Mouse (Mus musculus) heart, embryonic 16.5 days (tissue): ENCODE results near the gene Pigu. TPM values are rescaled to one million over a fixed set of nuclear protein-coding genes. Genes with fewer than 3 reads are reported as not detected.
A peak's percentile ranks its signal among the peaks of the same experiment; 100 is the strongest.

Source experiments
- ATAC-seq: fragments of 200-750 bp; cut with Nextera tagmentation; replicated peaks from 2 replicates; pipeline ENCODE4 v1.8.0; 2017; ENCODE audit warnings: moderate number of reproducible peaks; ENCODE audit not compliant: insufficient read depth, low FRiP score; ENCODE audit errors: extremely low read depth
- H3K27ac ChIP-seq: fragments of 300-500 bp; sonication (generic); 2 replicates; pipeline ENCODE4 v1.5.1; 2014; ENCODE audit warnings: mild to moderate bottlenecking, low read length, control low read depth, moderate library complexity
- H3K27me3 ChIP-seq: fragments of 300-500 bp; sonication (generic); 2 replicates; pipeline ENCODE4 v1.6.1; 2014; ENCODE audit warnings: low read length, mixed read lengths; ENCODE audit not compliant: control insufficient read depth, insufficient read depth
- H3K36me3 ChIP-seq: fragments of 300-500 bp; sonication (generic); 2 replicates; pipeline ENCODE4 v1.6.1; 2014; ENCODE audit not compliant: control insufficient read depth, insufficient read depth
- H3K4me1 ChIP-seq: fragments of 300-500 bp; sonication (generic); 2 replicates; pipeline ENCODE4 v1.6.1; 2014; ENCODE audit warnings: low read length, mixed read lengths; ENCODE audit not compliant: control insufficient read depth, insufficient read depth
- H3K4me2 ChIP-seq: fragments of 300-500 bp; sonication (generic); 2 replicates; pipeline ENCODE4 v1.6.1; 2014; ENCODE audit warnings: low read depth, mild to moderate bottlenecking, control low read depth, low read length
- H3K4me3 ChIP-seq: fragments of 300-500 bp; sonication (generic); 2 replicates; pipeline ENCODE4 v1.5.1; 2014; ENCODE audit warnings: mild to moderate bottlenecking, control low read depth, low read length
- H3K9ac ChIP-seq: fragments of 300-500 bp; sonication (generic); 2 replicates; pipeline ENCODE4 v1.6.1; 2014; ENCODE audit warnings: low read length, control low read depth
- H3K9me3 ChIP-seq: fragments of 300-500 bp; sonication (generic); replicated peaks from 2 replicates; pipeline ENCODE4 v1.6.1; 2016; ENCODE audit warnings: low read length; ENCODE audit not compliant: control insufficient read depth
- WGBS: fragments of 180-500 bp; shearing (Covaris S2); extraction: QIAGEN DNeasy Blood & Tissue Kit; methylation state at CpG from one replicate; pipeline ENCODE4 v1.1.7; 2014; 5-methylcytosine and 5-hydroxymethylcytosine counted together
- polyA plus RNA-seq: library from polyadenylated mRNA; unstranded; fragments of >200 nt; fragmentation: Nextera tagmentation; extraction: Ambion mirVana; gene quantifications from 2 replicates; pipeline ENCODE4 v1.2.1, GENCODE M21; 2015

Gene Pigu
- polyA plus RNA-seq, 1 experiment from 2014 or later, result 59.2 TPM

DNA sequence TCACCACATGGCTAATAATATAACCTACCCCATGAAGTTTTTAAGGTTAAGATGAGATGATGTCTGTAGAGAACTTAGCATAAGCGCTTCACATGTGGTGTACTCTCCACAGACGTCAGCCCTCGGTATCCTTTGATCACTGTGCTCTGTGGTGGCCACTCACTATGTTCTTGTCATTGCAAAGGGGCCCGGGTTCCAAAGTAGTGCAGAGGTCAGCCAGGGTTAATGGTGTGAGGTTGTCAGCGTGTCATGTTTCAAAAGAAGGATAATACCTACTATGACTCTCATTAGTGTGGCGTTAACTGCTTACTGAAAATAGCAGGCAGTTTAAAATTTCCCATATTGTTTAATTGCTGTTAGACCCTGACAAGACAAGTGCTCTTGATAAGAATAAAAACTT is 43.6 kb downstream of the Pigu start:
- no peak for ATAC-seq
- peaks cover 10% of the 10 kb centered on the region for H3K36me3 ChIP-seq
- H3K4me1 ChIP-seq, result peaks cover 10% of the 10 kb centered on the region
- no peak overlapping the region for H3K9ac ChIP-seq
- no peak overlapping the region for H3K4me3 ChIP-seq
- no peak overlapping the region for H3K4me2 ChIP-seq
- WGBS, result 53% methylated on average over 6 of the region's 6 CpGs
- H3K9me3 ChIP-seq, result no peaks in the 10 kb centered on the region
- H3K27me3 ChIP-seq, result no peaks in the 10 kb centered on the region
- H3K27ac ChIP-seq, result no peak overlapping the region

DNA sequence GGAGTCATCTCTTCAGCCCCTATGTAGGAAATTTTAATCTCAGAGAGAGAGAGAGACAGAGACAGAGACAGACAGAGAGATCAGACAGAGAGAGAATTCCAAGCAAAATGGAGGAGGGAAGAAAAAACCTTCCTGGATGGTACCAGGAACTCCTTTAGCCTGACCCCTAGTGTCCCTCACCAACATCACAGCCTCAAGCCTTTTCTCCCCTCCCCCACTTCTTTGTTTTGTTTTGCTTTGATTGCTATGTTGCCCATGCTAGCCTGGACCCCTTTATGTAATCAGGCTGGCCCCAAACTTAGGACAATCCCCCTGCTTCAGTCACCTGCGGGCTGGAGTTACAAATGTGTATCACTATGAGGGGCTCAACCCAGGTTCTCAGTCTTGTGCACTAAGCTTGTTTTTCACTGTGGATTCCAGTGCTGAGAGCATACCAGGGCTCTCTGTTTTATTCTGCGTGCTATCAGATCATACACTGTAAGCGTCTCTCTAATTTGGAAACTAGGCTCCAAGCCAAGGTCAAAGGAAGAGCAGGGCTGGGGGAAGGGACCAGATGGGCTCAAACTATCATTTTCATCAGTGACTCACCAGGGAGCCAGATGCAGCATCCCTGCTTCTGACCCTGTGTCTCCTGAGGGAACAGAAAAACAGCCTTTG is 48.2 kb downstream of the Pigu start:
- H3K9ac ChIP-seq, result no peak overlapping the region
- peaks cover 19% of the 10 kb centered on the region for H3K36me3 ChIP-seq
- peaks cover 10% of the 10 kb centered on the region for H3K4me1 ChIP-seq
- peak overlapping the region; percentile 6; the same call in 1 of the 2 replicates for H3K4me2 ChIP-seq
- 23% methylated on average over 3 of the region's 3 CpGs for WGBS
- no peaks in the 10 kb centered on the region for H3K27me3 ChIP-seq
- peak; percentile 70 for ATAC-seq
- no peak overlapping the region for H3K4me3 ChIP-seq
- peak overlapping the region; percentile 81 for H3K27ac ChIP-seq
- H3K9me3 ChIP-seq, result no peaks in the 10 kb centered on the region

DNA sequence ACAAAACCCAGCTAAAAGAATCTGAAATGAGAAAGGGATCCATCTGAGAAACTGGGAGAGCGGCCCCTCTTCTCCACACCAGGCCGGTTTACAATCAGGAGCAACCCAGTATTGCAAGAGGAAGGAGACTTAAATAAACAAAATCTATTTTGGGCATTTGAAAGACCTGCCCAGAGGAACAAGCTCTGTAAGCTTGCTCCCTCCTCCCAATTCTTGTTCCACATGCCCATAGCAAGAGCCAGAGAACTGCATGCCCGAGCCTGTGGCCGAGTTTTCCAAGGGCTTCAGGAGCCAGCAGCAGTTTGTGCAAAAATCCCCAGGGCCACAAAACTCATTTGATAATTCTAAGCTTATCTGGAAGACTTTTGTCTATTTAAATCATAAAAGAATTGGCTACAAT is 57.7 kb downstream of the Pigu start:
- peak overlapping the region; percentile 27; the same call in 1 of the 2 replicates for H3K4me2 ChIP-seq
- peaks cover 7% of the 10 kb centered on the region for H3K4me1 ChIP-seq
- H3K27ac ChIP-seq, result peak overlapping the region; percentile 86
- no peaks in the 10 kb centered on the region for H3K27me3 ChIP-seq
- ATAC-seq, result peak; percentile 73
- 43% methylated on average over 4 of the region's 4 CpGs for WGBS
- peaks cover 25% of the 10 kb centered on the region for H3K36me3 ChIP-seq
- H3K9me3 ChIP-seq, result no peaks in the 10 kb centered on the region
- no peak overlapping the region for H3K9ac ChIP-seq
- H3K4me3 ChIP-seq, result no peak overlapping the region

DNA sequence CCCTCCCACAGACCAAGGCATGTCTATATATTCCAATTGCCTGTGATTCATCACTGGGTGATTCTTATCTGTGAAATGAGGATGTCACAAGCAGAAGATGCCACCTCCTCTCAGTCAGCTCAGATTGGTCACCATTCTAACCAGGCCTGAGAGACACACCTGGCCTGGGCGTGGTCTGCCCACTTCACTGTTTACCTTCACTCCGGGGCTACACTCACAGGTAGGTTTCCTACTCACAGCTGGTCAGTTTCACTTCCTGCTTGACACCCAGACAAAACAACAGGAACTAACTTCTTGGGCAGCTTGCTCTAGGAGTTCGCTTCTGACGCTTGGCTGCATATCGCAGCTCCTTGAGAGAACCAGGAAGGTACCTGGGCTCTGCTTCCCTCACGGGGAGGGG is 61.8 kb downstream of the Pigu start:
- Histone ChIP-seq H3K4me1 (peaks cover 14% of the 10 kb centered on the region), H3K36me3 (peaks cover 42% of the 10 kb centered on the region), H3K9me3 (no peaks in the 10 kb centered on the region), H3K27ac (no peak overlapping the region), H3K4me3 (no peak overlapping the region), H3K9ac (no peak overlapping the region), H3K4me2 (no peak overlapping the region), H3K27me3 (no peaks in the 10 kb centered on the region)
- ATAC-seq, result no peak
- 91% methylated on average over 6 of the region's 6 CpGs for WGBS

DNA sequence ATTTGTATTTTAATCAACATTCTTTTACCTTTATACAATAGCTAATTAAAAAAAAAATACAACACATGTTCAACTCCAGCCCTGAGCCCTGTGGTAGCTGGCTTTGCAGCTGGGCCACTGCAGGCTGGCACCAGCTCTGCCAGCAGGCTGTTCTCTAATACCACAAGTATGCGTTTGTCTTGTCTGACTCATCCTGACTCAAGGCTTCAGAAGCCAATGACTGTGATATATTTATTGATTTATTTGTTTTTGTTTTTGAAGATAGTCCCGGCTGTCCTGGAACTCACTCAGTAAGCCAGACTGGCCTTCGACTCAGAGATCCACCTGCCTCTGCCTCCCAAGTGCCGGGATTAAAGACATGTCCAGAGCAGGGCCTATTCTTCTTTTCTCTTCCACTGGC is 63.3 kb downstream of the Pigu start:
- H3K4me1 ChIP-seq, result peaks cover 7% of the 10 kb centered on the region
- no peak overlapping the region for H3K9ac ChIP-seq
- no peaks in the 10 kb centered on the region for H3K9me3 ChIP-seq
- WGBS, result 89% methylated on average over 4 of the region's 4 CpGs
- H3K4me3 ChIP-seq, result no peak overlapping the region
- H3K36me3 ChIP-seq, result peaks cover 45% of the 10 kb centered on the region
- H3K4me2 ChIP-seq, result no peak overlapping the region
- H3K27ac ChIP-seq, result no peak overlapping the region; the same call in 1 of the 2 replicates
- no peaks in the 10 kb centered on the region for H3K27me3 ChIP-seq
- no peak for ATAC-seq

DNA sequence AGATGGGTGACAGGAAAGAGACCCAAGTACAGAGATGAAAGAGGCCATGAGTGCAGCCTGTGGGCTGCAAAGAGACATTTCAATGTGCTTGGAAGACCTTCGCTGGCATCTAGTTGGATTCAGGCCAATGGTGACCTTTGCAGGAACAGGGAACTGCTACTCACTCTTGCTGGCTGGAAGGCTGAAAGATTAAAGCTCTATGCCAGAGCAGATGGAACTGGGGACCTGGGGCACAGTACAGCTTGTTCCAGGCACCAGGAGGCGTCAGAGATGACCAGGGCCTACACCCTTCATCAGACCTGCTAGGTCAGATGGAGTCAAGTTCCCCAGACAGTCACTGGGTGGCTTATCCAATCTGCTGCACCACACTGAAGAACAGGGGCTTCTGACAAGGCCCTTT is 63.8 kb downstream of the Pigu start:
- no peaks in the 10 kb centered on the region for H3K9me3 ChIP-seq
- ATAC-seq, result peak; percentile 69
- WGBS, result 54% methylated on average over 2 of the region's 2 CpGs
- H3K4me1 ChIP-seq, result peaks cover 7% of the 10 kb centered on the region
- no peak overlapping the region for H3K4me3 ChIP-seq
- no peak overlapping the region for H3K4me2 ChIP-seq
- H3K27ac ChIP-seq, result peak overlapping the region; percentile 59
- H3K36me3 ChIP-seq, result peaks cover 39% of the 10 kb centered on the region
- no peak overlapping the region for H3K9ac ChIP-seq
- H3K27me3 ChIP-seq, result no peaks in the 10 kb centered on the region

DNA sequence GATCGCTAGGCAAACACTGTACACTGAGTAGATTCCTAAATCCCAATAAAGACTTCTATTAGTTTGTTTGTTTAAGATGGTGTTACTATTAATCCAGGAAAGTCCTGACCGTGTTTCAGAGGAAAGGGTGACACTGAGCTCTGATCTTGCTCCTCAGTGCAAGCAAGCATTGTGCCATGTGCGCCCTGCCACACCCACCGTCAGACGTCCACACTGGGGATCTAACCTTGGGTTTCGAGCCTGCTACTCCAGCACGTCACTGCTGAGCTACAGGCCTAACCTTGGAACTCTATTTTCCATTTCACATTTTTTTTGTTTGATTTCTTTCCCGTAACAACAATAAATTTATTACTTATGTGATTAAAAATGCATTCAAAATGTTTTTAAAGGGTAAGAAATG is 67.2 kb downstream of the Pigu start:
- no peaks in the 10 kb centered on the region for H3K27me3 ChIP-seq
- H3K4me2 ChIP-seq, result no peak overlapping the region
- peaks cover 18% of the 10 kb centered on the region for H3K4me1 ChIP-seq
- H3K9ac ChIP-seq, result no peak overlapping the region
- no peaks in the 10 kb centered on the region for H3K9me3 ChIP-seq
- no peak for ATAC-seq
- peaks cover 21% of the 10 kb centered on the region for H3K36me3 ChIP-seq
- no peak overlapping the region for H3K4me3 ChIP-seq
- WGBS, result 89% methylated on average over 8 of the region's 8 CpGs
- H3K27ac ChIP-seq, result no peak overlapping the region

DNA sequence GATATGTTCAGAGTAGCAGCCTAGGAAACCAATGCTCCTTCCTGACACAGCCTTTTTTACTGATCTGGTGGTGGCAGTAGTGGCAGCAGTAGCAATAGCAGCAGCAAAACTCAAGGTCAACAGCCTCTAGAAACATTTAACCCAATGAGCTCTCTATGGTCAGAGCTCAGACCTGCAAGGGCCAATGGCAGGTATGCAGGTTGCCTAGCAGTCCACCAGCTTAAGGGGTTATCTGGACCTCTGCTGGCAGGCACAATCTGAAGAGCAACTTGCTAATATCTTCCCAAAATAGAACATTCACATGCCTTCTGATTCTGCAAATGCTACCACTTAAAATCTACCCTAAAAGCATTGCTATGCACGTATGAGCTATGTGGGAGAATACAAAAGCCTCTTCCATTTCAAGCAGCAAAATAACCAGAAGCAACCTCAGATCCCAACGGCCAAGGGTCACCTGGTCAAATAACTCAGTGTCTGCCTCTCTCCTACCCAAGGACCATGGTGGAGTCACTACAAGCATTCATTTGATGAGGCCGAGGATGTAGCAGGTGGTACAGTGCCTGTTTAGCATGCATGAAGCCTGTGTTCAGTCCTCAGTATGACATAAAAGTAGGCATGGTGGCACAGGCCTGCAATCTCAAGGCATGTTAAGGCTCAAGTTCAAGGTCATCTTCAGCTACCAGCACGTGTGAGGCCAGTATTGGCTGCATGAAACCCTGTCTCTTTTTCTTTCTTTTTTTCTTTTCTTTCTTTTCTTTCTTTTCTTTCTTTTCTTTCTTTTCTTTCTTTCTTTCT is 69.6 kb downstream of the Pigu start:
- WGBS, result 50% methylated on average over 4 of the region's 4 CpGs
- peak; percentile 87 for ATAC-seq
- Histone ChIP-seq H3K36me3 (peaks cover 19% of the 10 kb centered on the region), H3K4me3 (no peak overlapping the region), H3K27ac (peak overlapping the region; percentile 99), H3K4me2 (peak overlapping the region; percentile 36; the same call in 1 of the 2 replicates), H3K27me3 (no peaks in the 10 kb centered on the region), H3K9me3 (no peaks in the 10 kb centered on the region), H3K9ac (peak overlapping the region; percentile 40; the same call in 1 of the 2 replicates), H3K4me1 (peaks cover 33% of the 10 kb centered on the region)

DNA sequence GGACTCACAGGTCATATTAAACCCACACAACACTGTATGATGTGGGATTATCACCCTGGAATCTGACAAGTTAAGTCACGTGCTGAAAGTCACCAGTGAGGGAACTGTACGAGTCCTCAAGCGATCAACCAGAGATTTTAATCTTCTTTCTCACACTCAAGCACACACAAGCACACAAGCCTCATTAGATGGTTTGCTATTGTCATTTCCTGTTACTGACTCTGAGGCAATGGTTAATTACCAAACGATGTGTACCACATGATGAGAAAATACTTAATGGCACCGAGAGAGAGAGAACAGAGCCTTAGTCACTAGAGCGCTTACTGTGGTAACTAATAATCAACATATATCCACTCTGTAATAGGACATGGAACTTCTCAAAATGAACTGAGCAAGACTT is 71.5 kb downstream of the Pigu start:
- peak overlapping the region; percentile 35 for H3K27ac ChIP-seq
- WGBS, result 87% methylated on average over 6 of the region's 6 CpGs

More for the DNA sequence above, 71.5 kb downstream of the Pigu start:
- H3K9me3 ChIP-seq, result no peaks in the 10 kb centered on the region
- H3K36me3 ChIP-seq, result 0 out of 2 replicates have a peak, but pooled peaks cover 5% of the 10 kb centered on the region
- H3K27me3 ChIP-seq, result no peaks in the 10 kb centered on the region
- H3K9ac ChIP-seq, result no peak overlapping the region
- ATAC-seq, result no peak
- peaks cover 33% of the 10 kb centered on the region for H3K4me1 ChIP-seq
- H3K4me2 ChIP-seq, result no peak overlapping the region
- no peak overlapping the region for H3K4me3 ChIP-seq
